Mouse (Mus musculus): ENCODE measurements around the gene Cyb5d2. TPM values are rescaled to one million over a fixed set of nuclear protein-coding genes. Genes with fewer than 3 reads are reported as not detected.
"Not testable (repeated sequence)": the region's sequence is repeated elsewhere in the genome, so short reads cannot be mapped to it uniquely, and the experiment has no call there.

Cyb5d2 gene
- polyA plus RNA-seq, 1 experiment from 2014 or later: 3.4 TPM

DNA sequence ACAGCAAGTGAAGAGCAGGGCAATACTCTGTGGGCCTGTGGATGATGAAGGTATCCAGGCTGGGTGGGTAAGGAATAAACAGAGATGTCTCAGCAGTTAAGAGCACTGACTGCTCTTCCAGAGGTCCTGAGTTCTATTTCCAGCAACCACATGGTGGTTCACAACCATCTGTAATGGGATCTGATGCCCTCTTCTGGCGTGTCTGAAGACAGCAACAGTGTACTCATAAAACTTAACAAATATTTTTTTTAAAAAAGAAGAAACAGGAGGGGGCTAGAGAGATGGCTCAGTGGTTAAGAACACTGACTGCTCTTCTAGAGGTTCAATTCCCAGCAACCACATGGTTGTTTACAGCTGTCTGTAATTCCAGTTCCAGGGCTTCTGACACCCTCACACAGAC, 23.3 kb downstream of the Cyb5d2 start:
- not testable (repeated sequence) for ATAC-seq (replicated peaks; ENCODE audit: insufficient number of reproducible peaks, low FRiP score, low TSS enrichment, low read depth); H3K27ac ChIP-seq (replicated peaks; ENCODE audit: low read depth, low read length); H3K27me3 ChIP-seq (ENCODE audit: control insufficient read depth, insufficient read depth, low read length); H3K9ac ChIP-seq (replicated peaks; ENCODE audit: low read length); H3K4me1 ChIP-seq (ENCODE audit: control insufficient read depth, insufficient read depth, low read length); H3K36me3 ChIP-seq (replicated peaks; ENCODE audit: control insufficient read depth, insufficient read depth, low read depth, low read length); H3K4me2 ChIP-seq (ENCODE audit: low read depth, low read length); H3K4me3 ChIP-seq (ENCODE audit: low read depth, low read length); H3K9me3 ChIP-seq (replicated peaks; ENCODE audit: control insufficient read depth, low read length); DNase-seq (ENCODE audit: low spot score)
- 39% methylated on average over 1 of the region's 1 CpGs for WGBS

DNA sequence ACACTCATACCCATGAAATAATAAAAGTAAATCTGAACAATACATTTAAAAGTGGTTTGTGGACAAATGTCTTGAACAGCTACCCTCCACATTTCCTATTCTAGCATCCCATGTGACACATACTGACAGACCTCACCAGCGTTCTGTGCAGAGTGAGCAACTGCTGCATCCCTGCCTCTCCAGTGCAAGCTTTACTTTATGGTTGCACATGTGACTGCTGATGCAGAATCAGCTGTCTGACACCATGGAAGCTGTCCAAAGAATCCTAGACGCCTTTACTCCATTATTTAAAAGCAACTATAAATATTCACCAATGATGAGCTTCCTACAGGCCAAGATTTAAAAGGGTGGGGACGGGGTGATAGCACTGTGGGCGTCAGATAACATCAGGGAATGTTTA, 24.5 kb downstream of the Cyb5d2 start:
- WGBS: 82% methylated on average over 4 of the region's 4 CpGs
- Histone ChIP-seq H3K4me1 (ENCODE audit: control insufficient read depth, insufficient read depth, low read length) (no peaks in the 10 kb centered on the region), H3K9me3 (replicated peaks; ENCODE audit: control insufficient read depth, low read length) (no peaks in the 10 kb centered on the region), H3K4me2 (ENCODE audit: low read depth, low read length) (no peak overlapping the region), H3K36me3 (replicated peaks; ENCODE audit: control insufficient read depth, insufficient read depth, low read depth, low read length) (peaks cover 3% of the 10 kb centered on the region), H3K27me3 (ENCODE audit: control insufficient read depth, insufficient read depth, low read length) (no peaks in the 10 kb centered on the region), H3K4me3 (ENCODE audit: low read depth, low read length) (no peak overlapping the region), H3K27ac (replicated peaks; ENCODE audit: low read depth, low read length) (no peak overlapping the region), H3K9ac (replicated peaks; ENCODE audit: low read length) (no peak overlapping the region)
- DNase-seq (ENCODE audit: low spot score) (no peak), ATAC-seq (replicated peaks; ENCODE audit: insufficient number of reproducible peaks, low FRiP score, low TSS enrichment, low read depth) (no peak)

GRCm38 (mm10) chr11:72770816-72771215, 25.1 kb downstream of the Cyb5d2 start:
- H3K36me3 ChIP-seq (replicated peaks; ENCODE audit: control insufficient read depth, insufficient read depth, low read depth, low read length): peaks cover 3% of the 10 kb centered on the region
- no peak overlapping the region for H3K4me3 ChIP-seq (ENCODE audit: low read depth, low read length)
- no peak overlapping the region for H3K27ac ChIP-seq (replicated peaks; ENCODE audit: low read depth, low read length)
- H3K27me3 ChIP-seq (ENCODE audit: control insufficient read depth, insufficient read depth, low read length): no peaks in the 10 kb centered on the region
- no peak for ATAC-seq (replicated peaks; ENCODE audit: insufficient number of reproducible peaks, low FRiP score, low TSS enrichment, low read depth)
- no peaks in the 10 kb centered on the region for H3K9me3 ChIP-seq (replicated peaks; ENCODE audit: control insufficient read depth, low read length)
- 91% methylated on average over 5 of the region's 5 CpGs for WGBS
- no peaks in the 10 kb centered on the region for H3K4me1 ChIP-seq (ENCODE audit: control insufficient read depth, insufficient read depth, low read length)
- no peak overlapping the region for H3K4me2 ChIP-seq (ENCODE audit: low read depth, low read length)
- H3K9ac ChIP-seq (replicated peaks; ENCODE audit: low read length): no peak overlapping the region
- no peak for DNase-seq (ENCODE audit: low spot score)

- H3K4me3 ChIP-seq (ENCODE audit: low read depth, low read length): no peak overlapping the region
- 92% methylated on average over 3 of the region's 3 CpGs for WGBS
- no peak overlapping the region for H3K27ac ChIP-seq (replicated peaks; ENCODE audit: low read depth, low read length)
- ATAC-seq (replicated peaks; ENCODE audit: insufficient number of reproducible peaks, low FRiP score, low TSS enrichment, low read depth) (no peak), DNase-seq (ENCODE audit: low spot score) (no peak)
- no peak overlapping the region for H3K4me2 ChIP-seq (ENCODE audit: low read depth, low read length)
- H3K36me3 ChIP-seq (replicated peaks; ENCODE audit: control insufficient read depth, insufficient read depth, low read depth, low read length): peaks cover 3% of the 10 kb centered on the region
- no peaks in the 10 kb centered on the region for H3K9me3 ChIP-seq (replicated peaks; ENCODE audit: control insufficient read depth, low read length)
- H3K27me3 ChIP-seq (ENCODE audit: control insufficient read depth, insufficient read depth, low read length): no peaks in the 10 kb centered on the region
- H3K9ac ChIP-seq (replicated peaks; ENCODE audit: low read length): no peak overlapping the region
- H3K4me1 ChIP-seq (ENCODE audit: control insufficient read depth, insufficient read depth, low read length): no peaks in the 10 kb centered on the region
Observed at GRCm38 (mm10) chr11:72770324-72770723, 25.6 kb downstream of the Cyb5d2 start.

DNA sequence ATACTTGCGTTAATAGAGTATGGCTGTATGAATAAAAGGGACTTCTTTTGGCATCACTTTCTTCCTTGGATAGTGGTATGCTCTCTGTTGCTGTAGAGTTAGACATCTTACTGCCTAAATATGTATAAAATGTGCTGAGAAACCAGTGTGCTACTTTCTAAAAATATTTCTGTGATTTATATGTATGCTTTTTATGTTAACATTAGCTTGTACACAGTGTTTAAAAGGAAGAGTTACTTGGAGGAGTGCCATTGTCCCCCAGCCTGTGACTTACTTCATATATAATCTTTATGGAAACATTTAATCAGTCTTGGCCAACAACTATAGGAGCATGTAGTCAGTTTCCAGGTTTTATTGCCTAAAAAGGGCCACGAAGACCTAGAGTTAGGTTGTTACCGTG, 26.9 kb downstream of the Cyb5d2 start:
- Histone ChIP-seq H3K36me3 (replicated peaks; ENCODE audit: control insufficient read depth, insufficient read depth, low read depth, low read length) (peaks cover 7% of the 10 kb centered on the region), H3K4me3 (ENCODE audit: low read depth, low read length) (no peak overlapping the region), H3K4me1 (ENCODE audit: control insufficient read depth, insufficient read depth, low read length) (no peaks in the 10 kb centered on the region), H3K27ac (replicated peaks; ENCODE audit: low read depth, low read length) (no peak overlapping the region), H3K9me3 (replicated peaks; ENCODE audit: control insufficient read depth, low read length) (no peaks in the 10 kb centered on the region), H3K9ac (replicated peaks; ENCODE audit: low read length) (no peak overlapping the region), H3K4me2 (ENCODE audit: low read depth, low read length) (no peak overlapping the region), H3K27me3 (ENCODE audit: control insufficient read depth, insufficient read depth, low read length) (no peaks in the 10 kb centered on the region)
- no peak for DNase-seq (ENCODE audit: low spot score)
- no peak for ATAC-seq (replicated peaks; ENCODE audit: insufficient number of reproducible peaks, low FRiP score, low TSS enrichment, low read depth)
- WGBS: 92% methylated on average over 3 of the region's 3 CpGs

DNA sequence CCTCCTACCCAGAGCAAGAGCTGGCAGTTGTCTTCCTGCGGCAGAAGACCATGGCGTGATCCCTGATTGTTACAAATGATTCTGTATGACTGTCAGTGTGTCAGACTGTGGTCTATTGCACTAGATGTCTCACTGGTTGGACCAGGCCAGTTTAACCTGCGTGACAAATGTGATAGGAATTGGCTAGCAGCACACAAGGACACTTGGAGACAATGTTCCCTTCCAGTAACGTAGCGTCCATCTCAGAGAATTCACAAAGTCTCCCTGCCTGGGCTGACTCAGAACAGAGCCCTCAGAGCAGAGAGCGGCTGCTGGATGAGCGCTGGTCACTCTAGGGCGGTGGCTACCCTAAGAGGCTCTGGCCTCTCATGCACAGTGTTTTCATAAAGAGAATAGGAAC, 28.2 kb downstream of the Cyb5d2 start:
- peaks cover 11% of the 10 kb centered on the region for H3K36me3 ChIP-seq (replicated peaks; ENCODE audit: control insufficient read depth, insufficient read depth, low read depth, low read length)

DNA sequence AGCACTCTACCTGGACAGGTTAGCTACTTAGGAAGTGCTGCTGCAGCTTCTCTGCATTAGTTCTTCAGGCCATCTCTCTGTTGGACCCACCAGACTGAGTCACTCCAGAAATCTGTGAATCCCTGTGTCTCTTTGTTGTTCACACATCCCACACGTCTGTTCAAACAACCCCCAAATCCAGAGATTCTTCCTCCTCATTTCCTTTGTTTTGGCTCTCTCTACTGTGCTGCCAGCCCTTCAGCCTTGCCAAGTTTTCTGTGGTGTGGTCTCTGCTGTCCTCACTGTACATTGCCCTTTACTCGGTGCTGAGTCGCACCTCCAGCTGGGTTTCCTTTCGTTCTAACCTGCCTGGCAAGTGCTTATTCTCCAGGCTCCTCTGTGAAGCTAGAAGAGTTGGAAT, 31.7 kb downstream of the Cyb5d2 start:
- Histone ChIP-seq H3K36me3 (replicated peaks; ENCODE audit: control insufficient read depth, insufficient read depth, low read depth, low read length) (peaks cover 11% of the 10 kb centered on the region), H3K9ac (replicated peaks; ENCODE audit: low read length) (no peak overlapping the region), H3K4me3 (ENCODE audit: low read depth, low read length) (no peak overlapping the region), H3K27me3 (ENCODE audit: control insufficient read depth, insufficient read depth, low read length) (no peaks in the 10 kb centered on the region), H3K9me3 (replicated peaks; ENCODE audit: control insufficient read depth, low read length) (no peaks in the 10 kb centered on the region), H3K27ac (replicated peaks; ENCODE audit: low read depth, low read length) (no peak overlapping the region), H3K4me2 (ENCODE audit: low read depth, low read length) (no peak overlapping the region), H3K4me1 (ENCODE audit: control insufficient read depth, insufficient read depth, low read length) (no peaks in the 10 kb centered on the region)
- ATAC-seq (replicated peaks; ENCODE audit: insufficient number of reproducible peaks, low FRiP score, low TSS enrichment, low read depth) (no peak), DNase-seq (ENCODE audit: low spot score) (no peak)
- 90% methylated on average over 4 of the region's 4 CpGs for WGBS

More for the DNA sequence above, 28.2 kb downstream of the Cyb5d2 start:
- no peak for ATAC-seq (replicated peaks; ENCODE audit: insufficient number of reproducible peaks, low FRiP score, low TSS enrichment, low read depth)
- Histone ChIP-seq H3K9ac (replicated peaks; ENCODE audit: low read length) (no peak overlapping the region), H3K27ac (replicated peaks; ENCODE audit: low read depth, low read length) (no peak overlapping the region), H3K4me1 (ENCODE audit: control insufficient read depth, insufficient read depth, low read length) (no peaks in the 10 kb centered on the region), H3K9me3 (replicated peaks; ENCODE audit: control insufficient read depth, low read length) (no peaks in the 10 kb centered on the region), H3K27me3 (ENCODE audit: control insufficient read depth, insufficient read depth, low read length) (no peaks in the 10 kb centered on the region), H3K4me3 (ENCODE audit: low read depth, low read length) (no peak overlapping the region), H3K4me2 (ENCODE audit: low read depth, low read length) (no peak overlapping the region)
- WGBS: 90% methylated on average over 8 of the region's 8 CpGs
- DNase-seq (ENCODE audit: low spot score): no peak

DNA sequence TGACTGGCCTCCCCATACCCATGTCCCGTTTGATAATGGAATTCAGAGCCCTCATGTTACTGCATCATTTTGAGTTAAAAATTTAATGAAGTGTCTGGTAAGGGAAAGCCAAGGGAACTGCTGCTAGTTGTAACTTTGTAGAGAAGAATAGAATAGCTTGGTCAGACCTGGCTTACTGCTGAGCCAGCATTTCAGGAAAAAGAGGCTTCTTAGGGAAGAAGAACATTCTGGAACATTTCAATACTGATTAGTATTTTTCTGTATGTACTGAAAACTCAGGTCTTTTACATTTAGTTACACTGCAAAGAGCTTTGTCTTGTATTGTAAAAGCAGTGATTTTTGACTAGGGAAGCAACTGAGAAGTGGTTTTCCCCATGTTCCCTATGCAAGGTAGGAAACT, 35.2 kb downstream of the Cyb5d2 start:
- Histone ChIP-seq H3K4me2 (ENCODE audit: low read depth, low read length) (no peak overlapping the region), H3K36me3 (replicated peaks; ENCODE audit: control insufficient read depth, insufficient read depth, low read depth, low read length) (peaks cover 13% of the 10 kb centered on the region), H3K27ac (replicated peaks; ENCODE audit: low read depth, low read length) (no peak overlapping the region), H3K9ac (replicated peaks; ENCODE audit: low read length) (no peak overlapping the region), H3K4me1 (ENCODE audit: control insufficient read depth, insufficient read depth, low read length) (no peaks in the 10 kb centered on the region), H3K9me3 (replicated peaks; ENCODE audit: control insufficient read depth, low read length) (no peaks in the 10 kb centered on the region), H3K4me3 (ENCODE audit: low read depth, low read length) (no peak overlapping the region), H3K27me3 (ENCODE audit: control insufficient read depth, insufficient read depth, low read length) (no peaks in the 10 kb centered on the region)
- ATAC-seq (replicated peaks; ENCODE audit: insufficient number of reproducible peaks, low FRiP score, low TSS enrichment, low read depth): no peak
- WGBS: 97% methylated on average over 1 of the region's 1 CpGs
- DNase-seq (ENCODE audit: low spot score): no peak
